Mouse (Mus musculus): ENCODE results near the gene Grb10. TPM values are rescaled to one million over a fixed set of nuclear protein-coding genes. Genes with fewer than 3 reads are reported as not detected.

Gene Grb10
- polyA plus RNA-seq, 1 experiment from 2014 or later, result 410 TPM

- 92% methylated on average over 2 of the region's 2 CpGs for WGBS
- H3K4me3 ChIP-seq, result no peak overlapping the region
- peaks cover 29% of the 10 kb centered on the region for H3K4me1 ChIP-seq (replicated peaks)
- no peaks in the 10 kb centered on the region for H3K27me3 ChIP-seq (ENCODE audit: insufficient read depth, poor library complexity, severe bottlenecking)
- no peak for DNase-seq (ENCODE audit: low spot score)
- peaks cover 78% of the 10 kb centered on the region for H3K36me3 ChIP-seq
- peak overlapping the region; percentile 73 for H3K27ac ChIP-seq
- no peaks in the 10 kb centered on the region for H3K9me3 ChIP-seq
Measured at GRCm38 (mm10) chr11:11963065-11963464, 75.4 kb downstream of the Grb10 start.

- Histone ChIP-seq H3K27me3 (ENCODE audit: insufficient read depth, poor library complexity, severe bottlenecking) (no peaks in the 10 kb centered on the region), H3K27ac (no peak overlapping the region), H3K36me3 (peaks cover 78% of the 10 kb centered on the region), H3K4me3 (no peak overlapping the region), H3K9me3 (no peaks in the 10 kb centered on the region), H3K4me1 (replicated peaks) (peaks cover 29% of the 10 kb centered on the region)
- no peak for DNase-seq (ENCODE audit: low spot score)
- WGBS, result 36% methylated on average over 5 of the region's 5 CpGs
Measured at GRCm38 (mm10) chr11:11962629-11962954, 75.9 kb downstream of the Grb10 start.

- Histone ChIP-seq H3K27me3 (ENCODE audit: insufficient read depth, poor library complexity, severe bottlenecking) (no peaks in the 10 kb centered on the region), H3K4me1 (replicated peaks) (peaks cover 29% of the 10 kb centered on the region), H3K4me3 (no peak overlapping the region), H3K27ac (peak overlapping the region; percentile 41; the same call in 1 of the 2 replicates), H3K9me3 (no peaks in the 10 kb centered on the region), H3K36me3 (peaks cover 75% of the 10 kb centered on the region)
- DNase-seq (ENCODE audit: low spot score), result no peak
- WGBS, result 81% methylated on average over 5 of the region's 5 CpGs
Measured at GRCm38 (mm10) chr11:11961917-11962628, 76.4 kb downstream of the Grb10 start.

- WGBS, result 40% methylated on average over 5 of the region's 5 CpGs
- Histone ChIP-seq H3K4me1 (replicated peaks) (peaks cover 30% of the 10 kb centered on the region), H3K4me3 (no peak overlapping the region), H3K36me3 (peaks cover 73% of the 10 kb centered on the region), H3K27me3 (ENCODE audit: insufficient read depth, poor library complexity, severe bottlenecking) (no peaks in the 10 kb centered on the region), H3K27ac (no peak overlapping the region), H3K9me3 (no peaks in the 10 kb centered on the region)
- no peak for DNase-seq (ENCODE audit: low spot score)
Measured at GRCm38 (mm10) chr11:11960858-11961257, 77.6 kb downstream of the Grb10 start.

- 76% methylated on average over 2 of the region's 2 CpGs for WGBS
- Histone ChIP-seq H3K27ac (peak overlapping the region; percentile 60; the same call in 1 of the 2 replicates), H3K36me3 (peaks cover 73% of the 10 kb centered on the region), H3K27me3 (ENCODE audit: insufficient read depth, poor library complexity, severe bottlenecking) (no peaks in the 10 kb centered on the region), H3K9me3 (no peaks in the 10 kb centered on the region), H3K4me1 (replicated peaks) (peaks cover 36% of the 10 kb centered on the region), H3K4me3 (no peak overlapping the region)
- DNase-seq (ENCODE audit: low spot score), result no peak
Measured at GRCm38 (mm10) chr11:11960227-11960626, 78.3 kb downstream of the Grb10 start.

- Histone ChIP-seq H3K4me1 (replicated peaks) (peaks cover 33% of the 10 kb centered on the region), H3K9me3 (no peaks in the 10 kb centered on the region), H3K27ac (no peak overlapping the region), H3K4me3 (no peak overlapping the region), H3K27me3 (ENCODE audit: insufficient read depth, poor library complexity, severe bottlenecking) (no peaks in the 10 kb centered on the region), H3K36me3 (peaks cover 75% of the 10 kb centered on the region)
- DNase-seq (ENCODE audit: low spot score), result no peak
- WGBS, result 91% methylated on average over 2 of the region's 2 CpGs
Measured at GRCm38 (mm10) chr11:11958479-11958878, 80.0 kb downstream of the Grb10 start.

- H3K36me3 ChIP-seq, result peaks cover 73% of the 10 kb centered on the region
- H3K27ac ChIP-seq, result no peak overlapping the region
- WGBS, result 95% methylated on average over 2 of the region's 2 CpGs
- no peaks in the 10 kb centered on the region for H3K27me3 ChIP-seq (ENCODE audit: insufficient read depth, poor library complexity, severe bottlenecking)
- peaks cover 28% of the 10 kb centered on the region for H3K4me1 ChIP-seq (replicated peaks)
- DNase-seq (ENCODE audit: low spot score), result no peak
- H3K9me3 ChIP-seq, result no peaks in the 10 kb centered on the region
- no peak overlapping the region for H3K4me3 ChIP-seq
Measured at GRCm38 (mm10) chr11:11958061-11958361, 80.5 kb downstream of the Grb10 start.

- H3K27ac ChIP-seq, result no peak overlapping the region
- H3K4me3 ChIP-seq, result no peak overlapping the region
- H3K9me3 ChIP-seq, result no peaks in the 10 kb centered on the region
- H3K36me3 ChIP-seq, result peaks cover 77% of the 10 kb centered on the region
- H3K4me1 ChIP-seq (replicated peaks), result peaks cover 27% of the 10 kb centered on the region
- 93% methylated on average over 5 of the region's 5 CpGs for WGBS
- no peak for DNase-seq (ENCODE audit: low spot score)
- H3K27me3 ChIP-seq (ENCODE audit: insufficient read depth, poor library complexity, severe bottlenecking), result no peaks in the 10 kb centered on the region
Measured at GRCm38 (mm10) chr11:11957211-11958060, 81.0 kb downstream of the Grb10 start.

- Histone ChIP-seq H3K36me3 (peaks cover 78% of the 10 kb centered on the region), H3K27me3 (ENCODE audit: insufficient read depth, poor library complexity, severe bottlenecking) (no peaks in the 10 kb centered on the region), H3K4me1 (replicated peaks) (peaks cover 21% of the 10 kb centered on the region), H3K4me3 (no peak overlapping the region), H3K9me3 (no peaks in the 10 kb centered on the region), H3K27ac (peak overlapping the region; percentile 6; the same call in 1 of the 2 replicates)
- DNase-seq (ENCODE audit: low spot score), result no peak
Measured at GRCm38 (mm10) chr11:11955783-11956182, 82.7 kb downstream of the Grb10 start.

GRCm38 (mm10) chr11:11954606-11955005, 83.9 kb downstream of the Grb10 start:
- no peak for DNase-seq (ENCODE audit: low spot score)
- Histone ChIP-seq H3K27me3 (ENCODE audit: insufficient read depth, poor library complexity, severe bottlenecking) (no peaks in the 10 kb centered on the region), H3K27ac (no peak overlapping the region), H3K36me3 (peaks cover 80% of the 10 kb centered on the region), H3K9me3 (no peaks in the 10 kb centered on the region), H3K4me1 (replicated peaks) (peaks cover 13% of the 10 kb centered on the region), H3K4me3 (no peak overlapping the region)
- WGBS, result 92% methylated on average over 6 of the region's 6 CpGs

- no peaks in the 10 kb centered on the region for H3K9me3 ChIP-seq
- peaks cover 79% of the 10 kb centered on the region for H3K36me3 ChIP-seq
- H3K4me1 ChIP-seq (replicated peaks), result peaks cover 16% of the 10 kb centered on the region
Measured at GRCm38 (mm10) chr11:11954115-11954438, 84.4 kb downstream of the Grb10 start.

GRCm38 (mm10) chr11:11953364-11954114, 84.9 kb downstream of the Grb10 start:
- 92% methylated on average over 11 of the region's 11 CpGs for WGBS
- Histone ChIP-seq H3K4me3 (no peak overlapping the region), H3K36me3 (peaks cover 81% of the 10 kb centered on the region), H3K27ac (no peak overlapping the region), H3K9me3 (no peaks in the 10 kb centered on the region), H3K27me3 (ENCODE audit: insufficient read depth, poor library complexity, severe bottlenecking) (no peaks in the 10 kb centered on the region), H3K4me1 (replicated peaks) (peaks cover 21% of the 10 kb centered on the region)
- peak; percentile 2 for DNase-seq (ENCODE audit: low spot score)

More at GRCm38 (mm10) chr11:11954115-11954438, 84.4 kb downstream of the Grb10 start:
- WGBS, result 84% methylated on average over 4 of the region's 4 CpGs
- no peaks in the 10 kb centered on the region for H3K27me3 ChIP-seq (ENCODE audit: insufficient read depth, poor library complexity, severe bottlenecking)
- no peak for DNase-seq (ENCODE audit: low spot score)
- H3K27ac ChIP-seq, result no peak overlapping the region
- no peak overlapping the region for H3K4me3 ChIP-seq

GRCm38 (mm10) chr11:11952569-11952968, 85.9 kb downstream of the Grb10 start:
- Histone ChIP-seq H3K27me3 (ENCODE audit: insufficient read depth, poor library complexity, severe bottlenecking) (no peaks in the 10 kb centered on the region), H3K4me3 (no peak overlapping the region), H3K4me1 (replicated peaks) (peaks cover 26% of the 10 kb centered on the region), H3K27ac (no peak overlapping the region), H3K36me3 (peaks cover 85% of the 10 kb centered on the region), H3K9me3 (no peaks in the 10 kb centered on the region)
- no peak for DNase-seq (ENCODE audit: low spot score)
- 88% methylated on average over 1 of the region's 1 CpGs for WGBS
